Mouse (Mus musculus) forebrain, postnatal 0 days (tissue): Measurements from ENCODE around the gene Pja2. TPM values are rescaled to one million over a fixed set of nuclear protein-coding genes. Genes with fewer than 3 reads are reported as not detected.

Experiments
- ATAC-seq: fragments of 200-750 bp; cut with Nextera tagmentation; 2 replicates; pipeline ENCODE4 v1.8.0; 2017; ENCODE audit warnings: mild to moderate bottlenecking, moderate library complexity
- DNase-seq: peaks from one replicate; pipeline ENCODE4 v3.0.0-alpha.2; 2015
- H3K27ac ChIP-seq: fragments of 300-500 bp; sonication (generic); 2 replicates; pipeline ENCODE4 v1.5.1; 2014; ENCODE audit warnings: low read depth, mild to moderate bottlenecking, antibody characterized with exemption, low read length, moderate library complexity, mixed read lengths
- H3K27me3 ChIP-seq: fragments of 300-500 bp; sonication (generic); 2 replicates; pipeline ENCODE4 v1.6.1; 2014; ENCODE audit warnings: mild to moderate bottlenecking, low read length, mixed read lengths; ENCODE audit not compliant: insufficient read depth
- H3K36me3 ChIP-seq: fragments of 300-500 bp; sonication (generic); 2 replicates; pipeline ENCODE4 v1.6.1; 2014; ENCODE audit warnings: mild to moderate bottlenecking, moderate library complexity; ENCODE audit not compliant: insufficient read depth
- H3K4me1 ChIP-seq: fragments of 300-500 bp; sonication (generic); 2 replicates; pipeline ENCODE4 v1.6.1; 2014; ENCODE audit warnings: antibody characterized with exemption; ENCODE audit not compliant: insufficient read depth
- H3K4me2 ChIP-seq: fragments of 300-500 bp; sonication (generic); 2 replicates; pipeline ENCODE4 v1.6.1; 2014; ENCODE audit warnings: low read depth, mild to moderate bottlenecking, moderate library complexity
- H3K4me3 ChIP-seq: fragments of 300-500 bp; sonication (generic); 2 replicates; pipeline ENCODE4 v1.5.1; 2014; ENCODE audit warnings: low read depth, low read length, mixed read lengths
- H3K9ac ChIP-seq: fragments of 300-500 bp; sonication (generic); 2 replicates; pipeline ENCODE4 v1.6.1; 2014; ENCODE audit warnings: mild to moderate bottlenecking
- H3K9me3 ChIP-seq: fragments of 300-500 bp; sonication (generic); 2 replicates; pipeline ENCODE4 v1.6.1; 2016; ENCODE audit warnings: low read length
- CTCF ChIP-seq: sonication (generic); IDR thresholded peaks from 2 replicates; pipeline ENCODE4 v1.5.1; 2016; ENCODE audit warnings: antibody characterized with exemption, control low read depth, low read depth
- WGBS: fragments of 180-500 bp; shearing (Covaris S2); extraction: QIAGEN DNeasy Blood & Tissue Kit; methylation state at CpG from one replicate; pipeline ENCODE4 v1.1.7; 2014; 5-methylcytosine and 5-hydroxymethylcytosine counted together
- polyA plus RNA-seq: library from polyadenylated mRNA; unstranded; fragments of >200 nt; fragmentation: Nextera tagmentation; extraction: Ambion mirVana; gene quantifications from 2 replicates; pipeline ENCODE4 v1.2.1, GENCODE M21; 2015
- total RNA-seq: library from RNA; depleted of rRNA; stranded (reverse); fragments of >200 nt; gene quantifications from 2 replicates; pipeline ENCODE4 v1.2.3, GENCODE M21; 2014

Pja2 gene
- total and polyA plus RNA-seq, 2 experiments from 2014 or later, result 195 to 205 TPM

DNA sequence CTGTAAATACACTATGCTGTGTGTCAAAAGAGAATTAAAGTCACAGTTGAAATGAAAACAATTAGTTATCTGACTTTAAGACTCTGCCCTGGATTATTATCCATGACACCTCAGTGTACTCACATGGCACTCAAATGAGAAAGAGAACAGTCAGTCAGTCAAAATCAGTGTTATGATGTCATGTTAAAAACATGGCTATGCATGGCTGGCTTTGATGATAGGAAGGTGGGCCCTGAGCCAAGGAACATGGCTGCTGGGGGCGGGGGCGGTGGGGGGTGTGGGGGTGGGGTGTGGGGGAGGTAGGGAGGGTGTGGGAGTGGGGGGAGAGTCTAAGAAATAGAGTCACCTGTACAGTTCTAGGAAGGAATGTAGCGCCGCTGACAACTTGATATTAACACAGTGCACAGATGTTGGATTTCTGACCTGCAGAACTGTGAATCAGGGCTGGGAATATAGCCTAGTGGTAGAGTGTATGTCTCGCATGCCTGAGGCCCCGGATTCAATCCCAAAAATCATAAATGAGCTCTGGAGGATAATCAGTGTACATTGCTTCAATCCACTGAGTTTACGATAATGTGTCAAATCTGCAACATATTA lies 13.0 kb upstream of the Pja2 start:
- no peak for TF ChIP-seq CTCF
- DNase-seq (no peak), ATAC-seq (no peak)
- Histone ChIP-seq H3K4me3 (no peak overlapping the region), H3K9ac (no peak overlapping the region), H3K4me1 (no peaks in the 10 kb centered on the region), H3K27ac (no peak overlapping the region), H3K4me2 (no peak overlapping the region), H3K36me3 (no peaks in the 10 kb centered on the region), H3K9me3 (no peaks in the 10 kb centered on the region), H3K27me3 (no peaks in the 10 kb centered on the region)
- WGBS, result 82% methylated on average over 7 of the region's 7 CpGs

DNA sequence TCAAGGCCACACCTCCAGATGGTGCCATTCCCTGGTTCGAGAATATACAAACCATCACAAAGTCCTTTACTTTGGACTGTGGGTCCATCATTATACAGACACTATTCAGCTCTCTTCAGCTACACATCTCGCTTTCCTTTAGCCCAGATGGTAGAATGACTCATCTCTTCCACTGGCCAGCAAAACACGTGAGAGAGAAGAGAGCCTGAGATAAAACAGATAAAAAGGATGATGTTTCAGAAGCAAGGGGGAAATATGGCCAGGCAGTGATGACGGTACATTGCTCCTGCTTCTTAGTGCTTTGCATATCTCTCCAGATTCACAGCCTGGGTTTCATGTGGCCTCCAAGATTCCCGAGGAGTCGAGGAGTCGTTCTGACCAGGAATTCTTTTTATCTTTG lies 10.0 kb upstream of the Pja2 start:
- no peak overlapping the region for H3K4me2 ChIP-seq

DNA sequence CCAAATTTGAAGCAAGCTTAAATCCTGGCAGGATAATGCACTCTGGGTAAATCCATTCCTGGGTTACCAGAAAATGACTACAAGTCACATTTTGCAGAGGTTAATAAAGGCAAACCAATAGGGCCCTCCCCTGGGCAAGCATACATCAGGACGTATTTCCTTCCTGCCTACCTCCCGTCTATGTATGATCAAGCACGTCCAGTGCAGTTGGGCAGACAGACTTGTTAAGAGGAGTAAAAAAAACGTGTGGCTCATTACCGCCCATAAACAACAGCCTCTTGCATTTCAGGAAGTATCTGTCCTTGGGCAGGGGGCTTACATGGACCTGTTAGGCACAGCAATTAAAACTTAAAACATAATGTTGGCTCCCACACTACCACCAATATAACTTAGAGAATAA lies 8.0 kb upstream of the Pja2 start:
- Histone ChIP-seq H3K9me3 (no peaks in the 10 kb centered on the region), H3K9ac (no peak overlapping the region), H3K4me3 (no peak overlapping the region), H3K4me1 (no peaks in the 10 kb centered on the region), H3K36me3 (no peaks in the 10 kb centered on the region), H3K27me3 (no peaks in the 10 kb centered on the region), H3K27ac (no peak overlapping the region), H3K4me2 (no peak overlapping the region)
- 57% methylated on average over 5 of the region's 5 CpGs for WGBS
- no peak for TF ChIP-seq CTCF
- DNase-seq (no peak), ATAC-seq (no peak)

More for the DNA sequence above, 10.0 kb upstream of the Pja2 start:
- no peaks in the 10 kb centered on the region for H3K27me3 ChIP-seq
- no peaks in the 10 kb centered on the region for H3K9me3 ChIP-seq
- no peak overlapping the region for H3K9ac ChIP-seq
- H3K4me3 ChIP-seq, result no peak overlapping the region
- no peaks in the 10 kb centered on the region for H3K4me1 ChIP-seq
- DNase-seq, result no peak
- no peak; the same call in 1 of the 2 replicates for ATAC-seq
- WGBS, result 68% methylated on average over 7 of the region's 7 CpGs
- no peak for TF ChIP-seq CTCF
- H3K27ac ChIP-seq, result no peak overlapping the region
- H3K36me3 ChIP-seq, result no peaks in the 10 kb centered on the region

DNA sequence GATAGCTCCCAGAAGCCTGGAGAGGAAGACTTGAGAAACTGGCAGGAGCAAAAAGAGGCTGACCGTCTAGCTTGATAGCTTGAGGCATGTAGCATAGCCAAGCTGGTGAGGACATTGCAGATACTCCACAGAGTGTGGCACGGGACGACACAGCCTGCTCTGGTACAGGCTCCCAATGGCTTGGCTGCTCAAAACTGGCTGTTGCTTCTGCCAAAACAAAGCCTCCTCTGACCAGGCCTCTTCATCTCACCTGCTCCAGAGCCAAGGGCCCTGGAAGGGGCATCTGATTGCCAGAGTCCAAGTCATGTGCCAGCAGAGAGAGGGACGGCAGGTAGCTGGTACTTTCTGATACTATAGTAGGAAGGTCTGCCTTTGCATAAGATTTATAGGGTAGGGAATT lies 5.5 kb upstream of the Pja2 start:
- no peak for DNase-seq
- H3K36me3 ChIP-seq, result no peaks in the 10 kb centered on the region
- 82% methylated on average over 4 of the region's 4 CpGs for WGBS
- no peak overlapping the region for H3K9ac ChIP-seq
- H3K9me3 ChIP-seq, result no peaks in the 10 kb centered on the region
- no peak overlapping the region for H3K4me3 ChIP-seq
- no peak overlapping the region for H3K27ac ChIP-seq
- ATAC-seq, result no peak
- no peak for TF ChIP-seq CTCF
- H3K4me2 ChIP-seq, result no peak overlapping the region
- H3K27me3 ChIP-seq, result no peaks in the 10 kb centered on the region
- no peaks in the 10 kb centered on the region for H3K4me1 ChIP-seq

DNA sequence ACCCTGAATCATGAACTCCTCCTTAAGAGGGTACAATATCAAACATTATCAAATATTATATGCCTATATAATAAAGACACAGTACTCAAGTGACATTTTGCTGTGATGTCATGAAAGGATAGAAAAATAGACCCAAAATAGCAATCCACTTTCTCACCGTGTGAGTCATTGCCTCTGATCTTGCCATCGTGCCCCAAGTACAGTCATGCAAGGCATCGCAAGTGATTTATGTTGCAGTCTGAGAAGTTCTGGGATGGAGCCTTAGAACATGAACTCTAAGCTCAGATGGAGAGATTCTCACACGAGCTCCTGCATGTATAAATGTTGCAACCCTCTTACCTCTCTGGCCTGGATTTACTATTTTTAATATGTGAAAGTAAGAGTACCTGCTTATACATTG lies 2.2 kb upstream of the Pja2 start:
- 88% methylated on average over 4 of the region's 4 CpGs for WGBS
- H3K36me3 ChIP-seq, result no peaks in the 10 kb centered on the region

DNA sequence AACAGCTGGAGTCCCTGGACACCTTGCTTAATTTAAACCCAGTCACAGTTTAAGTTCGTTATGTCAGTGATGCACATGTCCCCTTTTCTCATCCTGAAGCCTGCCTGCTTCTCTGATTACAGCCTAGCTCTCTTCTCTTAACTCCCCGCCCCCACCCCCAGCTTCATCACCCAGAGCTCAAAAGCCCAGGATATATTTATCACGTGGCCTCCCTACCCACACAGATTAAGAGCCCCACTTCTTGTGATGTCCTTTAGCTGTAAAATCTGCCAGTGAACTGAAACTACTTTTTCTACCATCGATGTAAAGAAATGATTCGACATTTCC lies 1.0 kb upstream of the Pja2 start:
- no peak for DNase-seq
- 19% methylated on average over 5 of the region's 5 CpGs for WGBS
- TF ChIP-seq CTCF, result no peak

More for the DNA sequence above, 2.2 kb upstream of the Pja2 start:
- Histone ChIP-seq H3K9me3 (no peaks in the 10 kb centered on the region), H3K27me3 (no peaks in the 10 kb centered on the region), H3K4me2 (no peak overlapping the region), H3K4me1 (no peaks in the 10 kb centered on the region; the same call in 1 of the 2 replicates), H3K4me3 (no peak overlapping the region), H3K9ac (no peak overlapping the region), H3K27ac (no peak overlapping the region)
- ATAC-seq (no peak), DNase-seq (no peak)
- no peak for TF ChIP-seq CTCF

DNA sequence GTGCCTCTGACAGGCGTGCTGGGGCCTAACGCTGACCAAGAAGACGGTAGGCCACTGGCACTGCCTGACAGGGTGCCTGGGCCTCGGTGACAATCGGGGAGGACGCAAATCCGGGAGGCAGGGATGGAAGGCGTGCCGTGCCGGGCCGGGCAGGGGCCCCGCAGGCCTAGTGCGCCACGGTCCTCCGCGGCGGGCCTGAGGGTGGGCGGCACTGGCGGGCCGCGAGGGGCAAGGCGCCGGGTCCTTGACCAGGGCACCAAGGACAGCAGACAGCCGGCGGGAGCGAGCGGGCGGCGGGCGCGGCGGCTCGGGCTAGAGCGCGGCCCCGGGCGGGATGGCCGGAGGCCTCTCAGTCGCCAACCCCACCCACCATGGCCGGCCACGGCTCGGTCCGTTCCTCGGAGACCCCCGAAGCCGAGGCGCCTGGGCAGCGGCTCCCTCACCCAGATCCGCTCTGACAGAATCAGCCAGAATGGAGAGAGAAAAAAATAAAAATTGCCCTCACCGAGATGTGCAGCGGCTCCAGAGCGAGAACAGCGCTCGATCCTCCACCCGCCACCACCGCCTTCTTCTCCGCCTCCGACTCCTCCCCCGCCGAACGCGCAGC lies 322 bp downstream of the Pja2 start:
- Histone ChIP-seq H3K27me3 (no peaks in the 10 kb centered on the region), H3K27ac (peak overlapping the region; percentile 98), H3K4me3 (peak overlapping the region; percentile 99), H3K9me3 (no peaks in the 10 kb centered on the region), H3K4me2 (peak overlapping the region; percentile 57), H3K9ac (peak overlapping the region; percentile 98), H3K4me1 (no peaks in the 10 kb centered on the region; the same call in 1 of the 2 replicates), H3K36me3 (no peaks in the 10 kb centered on the region)
- peak; percentile 2; the same call in 1 of the 2 replicates for ATAC-seq
- DNase-seq, result no peak
- TF ChIP-seq CTCF, result no peak
- under 1% methylated on average over 46 of the region's 62 CpGs for WGBS

More for the DNA sequence above, 1.0 kb upstream of the Pja2 start:
- H3K4me3 ChIP-seq, result peak overlapping the region; percentile 41
- H3K4me1 ChIP-seq, result no peaks in the 10 kb centered on the region; the same call in 1 of the 2 replicates
- peak overlapping the region; percentile 90 for H3K27ac ChIP-seq
- H3K27me3 ChIP-seq, result no peaks in the 10 kb centered on the region
- H3K36me3 ChIP-seq, result no peaks in the 10 kb centered on the region
- H3K9me3 ChIP-seq, result no peaks in the 10 kb centered on the region
- peak overlapping the region; percentile 60 for H3K9ac ChIP-seq
- peak overlapping the region; percentile 72 for H3K4me2 ChIP-seq
- no peak for ATAC-seq
